Mouse (Mus musculus) megakaryocyte, embryonic 14.5 days (primary cell): ENCODE data around the gene Mybpc3. TPM values are rescaled to one million over a fixed set of nuclear protein-coding genes. Genes with fewer than 3 reads are reported as not detected.
"Not testable (repeated sequence)": the region's sequence is repeated elsewhere in the genome, so short reads cannot be mapped to it uniquely, and the experiment has no call there.

Source experiments
- H3K27me3 ChIP-seq: replicated peaks from 2 replicates; pipeline ENCODE3; 2012; ENCODE audit warnings: inconsistent platforms
- H3K36me3 ChIP-seq: replicated peaks from 2 replicates; pipeline ENCODE3; 2012; ENCODE audit warnings: low read length, inconsistent platforms, mixed read lengths
- H3K4me1 ChIP-seq: 2 replicates; pipeline ENCODE4 v1.6.1; 2012; ENCODE audit warnings: inconsistent platforms
- H3K4me3 ChIP-seq: replicated peaks from 2 replicates; pipeline ENCODE3; 2012; ENCODE audit warnings: moderate library complexity, mild to moderate bottlenecking, inconsistent platforms
- H3K9me3 ChIP-seq: 2 replicates; pipeline ENCODE4 v1.6.1; 2012; ENCODE audit warnings: inconsistent platforms
- FLI1 ChIP-seq: IDR thresholded peaks from 2 replicates; pipeline ENCODE4 v1.6.1; 2012; ENCODE audit warnings: low read length, inconsistent platforms, mixed read lengths
- GATA1 ChIP-seq: IDR thresholded peaks from 3 replicates; pipeline ENCODE4 v1.6.1; 2012; ENCODE audit warnings: mixed read lengths, low read length, inconsistent platforms, borderline replicate concordance
- polyA plus RNA-seq: library from polyadenylated mRNA; stranded (reverse); fragments of >175 nt; gene quantifications from 2 replicates; pipeline ENCODE4 v1.2.3, GENCODE M21; 2012; ENCODE audit warnings: low replicate concordance; ENCODE audit not compliant: insufficient read depth

Mybpc3 gene
- polyA plus RNA-seq, 1 experiment, result 0.20 TPM

DNA sequence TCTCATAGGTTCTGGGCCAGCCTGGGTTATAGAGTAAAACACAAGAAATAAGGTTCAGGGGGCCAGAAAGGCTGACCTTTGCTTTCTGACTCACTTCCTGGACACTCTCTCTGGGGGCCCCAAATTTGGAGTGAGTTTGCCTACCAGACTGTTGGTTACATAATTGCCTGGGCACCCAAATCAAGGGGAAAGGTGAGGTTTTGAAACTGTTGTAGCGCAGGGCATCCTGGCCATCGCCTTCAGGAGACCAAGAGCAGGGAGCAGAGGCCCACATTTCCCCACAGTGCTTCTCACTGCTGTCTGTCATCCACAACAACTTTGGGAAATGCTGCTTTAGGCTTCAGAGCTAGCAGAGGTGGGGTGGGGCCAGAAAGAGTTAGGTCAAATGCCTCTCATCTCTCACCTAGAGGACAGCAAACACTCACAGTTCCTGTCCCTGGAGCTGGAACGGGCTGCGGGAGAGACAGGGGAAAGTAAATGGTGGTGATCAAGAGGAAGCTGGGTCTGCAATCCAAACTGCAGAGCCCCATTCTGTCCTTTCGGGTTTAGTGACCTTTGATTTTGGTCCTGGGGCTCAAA, 8.0 kb upstream of the Mybpc3 start:
- H3K36me3 ChIP-seq, result peaks cover 62% of the 10 kb centered on the region

DNA sequence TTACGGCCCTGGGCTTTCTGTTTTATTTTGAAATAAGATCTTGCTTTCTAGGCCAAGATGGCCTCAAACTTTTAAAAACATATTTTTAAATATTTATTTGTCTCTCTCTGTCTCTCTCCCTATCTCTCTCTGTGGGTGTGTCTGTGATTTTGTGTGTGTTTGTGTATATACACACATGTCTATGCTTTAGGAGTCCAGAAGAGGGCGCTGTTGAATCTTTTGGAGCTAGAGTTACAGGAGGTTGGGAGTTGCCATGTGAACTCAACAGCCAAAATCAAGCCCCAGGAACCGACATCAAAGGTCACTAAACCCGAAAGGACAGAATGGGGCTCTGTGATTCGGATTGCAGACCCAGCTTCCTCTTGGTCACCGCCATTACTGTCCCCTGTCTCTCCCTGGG, 7.5 kb upstream of the Mybpc3 start:
- Histone ChIP-seq H3K4me1 (peaks cover 76% of the 10 kb centered on the region), H3K36me3 (peaks cover 62% of the 10 kb centered on the region), H3K9me3 (no peaks in the 10 kb centered on the region), H3K27me3 (no peaks in the 10 kb centered on the region), H3K4me3 (no peak overlapping the region)
- TF ChIP-seq FLI1 (no peak), GATA1 (no peak)

More for the DNA sequence above, 8.0 kb upstream of the Mybpc3 start:
- TF ChIP-seq GATA1, result no peak
- no peak for TF ChIP-seq FLI1
- Histone ChIP-seq H3K4me3 (no peak overlapping the region), H3K4me1 (peaks cover 77% of the 10 kb centered on the region), H3K27me3 (no peaks in the 10 kb centered on the region), H3K9me3 (no peaks in the 10 kb centered on the region)

DNA sequence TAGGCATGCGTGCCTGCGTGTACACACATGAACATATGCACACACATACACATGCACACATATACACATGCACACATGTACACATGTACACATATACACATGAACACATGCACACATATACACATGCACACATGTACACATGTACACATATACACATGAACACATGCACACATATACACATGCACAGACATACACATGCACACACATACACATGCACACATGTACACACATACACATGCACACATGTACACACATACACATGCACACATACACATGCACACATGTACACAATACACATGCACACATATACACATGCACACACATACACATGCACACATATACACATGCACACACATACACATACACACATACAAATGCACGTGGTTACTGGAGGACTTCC, 6.1 kb upstream of the Mybpc3 start:
- H3K9me3 ChIP-seq, H3K27me3 ChIP-seq: not testable (repeated sequence)
- Histone ChIP-seq H3K36me3 (peaks cover 64% of the 10 kb centered on the region), H3K4me3 (peak overlapping the region; percentile 55), H3K4me1 (peaks cover 72% of the 10 kb centered on the region)

DNA sequence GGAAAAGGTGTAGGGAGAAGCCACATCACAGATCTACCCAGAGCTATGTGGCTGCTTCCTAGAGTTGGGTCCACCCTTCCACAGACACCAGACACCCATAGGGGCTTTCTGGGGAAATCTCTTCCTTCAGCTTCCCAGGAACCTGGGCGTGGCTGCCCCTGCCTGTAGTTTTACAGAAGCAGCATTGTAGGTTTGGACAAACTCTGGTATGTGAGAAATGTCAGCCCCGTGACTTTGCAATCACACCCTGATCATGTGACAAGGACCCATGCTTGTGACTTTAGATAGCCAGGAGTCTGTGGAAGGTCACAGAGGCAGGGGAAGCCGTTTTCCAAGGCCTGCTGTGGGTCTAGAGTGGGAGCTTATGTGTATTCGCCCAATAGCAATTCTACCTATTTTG, 5.5 kb upstream of the Mybpc3 start:
- H3K9me3 ChIP-seq, result no peaks in the 10 kb centered on the region
- no peak overlapping the region for H3K4me3 ChIP-seq
- no peak for TF ChIP-seq FLI1
- TF ChIP-seq GATA1, result no peak
- peaks cover 61% of the 10 kb centered on the region for H3K36me3 ChIP-seq
- H3K4me1 ChIP-seq, result peaks cover 69% of the 10 kb centered on the region
- H3K27me3 ChIP-seq, result peaks cover under 1% of the 10 kb centered on the region

DNA sequence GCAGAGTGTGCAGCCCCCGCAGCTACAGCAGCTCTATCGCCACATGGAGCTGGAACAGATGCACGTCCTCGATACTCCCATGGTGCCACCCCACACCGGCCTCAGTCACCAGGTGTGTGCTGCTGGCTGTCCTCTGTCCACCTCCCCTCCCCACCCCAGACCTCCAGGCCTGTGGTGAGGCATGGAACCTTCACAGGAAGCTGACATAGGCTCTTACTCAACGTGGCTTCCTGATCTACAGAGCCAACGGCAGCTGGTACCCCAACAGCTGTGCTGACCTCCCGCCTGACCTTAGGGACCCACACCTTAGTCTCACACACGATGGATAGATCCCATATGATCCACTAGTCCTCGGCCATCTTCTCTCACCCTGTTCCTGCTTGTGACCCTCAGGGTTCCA, 4.6 kb upstream of the Mybpc3 start:
- Histone ChIP-seq H3K4me3 (peak overlapping the region; percentile 60), H3K36me3 (peaks cover 62% of the 10 kb centered on the region), H3K4me1 (peaks cover 69% of the 10 kb centered on the region)

DNA sequence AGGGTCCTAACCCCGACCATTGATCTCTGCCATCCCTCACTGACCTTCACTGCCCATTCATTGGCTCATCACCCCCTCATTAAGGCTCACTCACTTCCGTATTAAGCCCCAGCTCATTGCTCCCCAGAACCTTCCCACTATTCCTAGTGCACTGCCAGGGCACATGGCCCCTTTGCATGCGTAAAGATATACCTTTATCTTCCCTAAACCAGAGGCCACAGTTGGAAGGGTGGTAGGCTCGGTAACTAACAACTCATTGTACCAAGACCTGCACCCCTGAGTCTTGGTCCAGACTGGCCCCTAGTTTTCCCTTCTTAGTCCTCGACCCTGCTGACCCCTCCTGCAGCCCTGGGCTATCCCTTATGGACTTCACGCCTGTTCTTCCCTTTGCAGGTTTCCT, 4.1 kb upstream of the Mybpc3 start:
- H3K27me3 ChIP-seq, result peaks cover 4% of the 10 kb centered on the region
- H3K9me3 ChIP-seq, result no peaks in the 10 kb centered on the region
- H3K36me3 ChIP-seq, result peaks cover 64% of the 10 kb centered on the region
- H3K4me1 ChIP-seq, result peaks cover 69% of the 10 kb centered on the region
- no peak overlapping the region for H3K4me3 ChIP-seq
- no peak for TF ChIP-seq GATA1
- no peak for TF ChIP-seq FLI1

More for the DNA sequence above, 4.6 kb upstream of the Mybpc3 start:
- TF ChIP-seq FLI1, result no peak
- peaks cover 4% of the 10 kb centered on the region for H3K27me3 ChIP-seq
- no peaks in the 10 kb centered on the region for H3K9me3 ChIP-seq

DNA sequence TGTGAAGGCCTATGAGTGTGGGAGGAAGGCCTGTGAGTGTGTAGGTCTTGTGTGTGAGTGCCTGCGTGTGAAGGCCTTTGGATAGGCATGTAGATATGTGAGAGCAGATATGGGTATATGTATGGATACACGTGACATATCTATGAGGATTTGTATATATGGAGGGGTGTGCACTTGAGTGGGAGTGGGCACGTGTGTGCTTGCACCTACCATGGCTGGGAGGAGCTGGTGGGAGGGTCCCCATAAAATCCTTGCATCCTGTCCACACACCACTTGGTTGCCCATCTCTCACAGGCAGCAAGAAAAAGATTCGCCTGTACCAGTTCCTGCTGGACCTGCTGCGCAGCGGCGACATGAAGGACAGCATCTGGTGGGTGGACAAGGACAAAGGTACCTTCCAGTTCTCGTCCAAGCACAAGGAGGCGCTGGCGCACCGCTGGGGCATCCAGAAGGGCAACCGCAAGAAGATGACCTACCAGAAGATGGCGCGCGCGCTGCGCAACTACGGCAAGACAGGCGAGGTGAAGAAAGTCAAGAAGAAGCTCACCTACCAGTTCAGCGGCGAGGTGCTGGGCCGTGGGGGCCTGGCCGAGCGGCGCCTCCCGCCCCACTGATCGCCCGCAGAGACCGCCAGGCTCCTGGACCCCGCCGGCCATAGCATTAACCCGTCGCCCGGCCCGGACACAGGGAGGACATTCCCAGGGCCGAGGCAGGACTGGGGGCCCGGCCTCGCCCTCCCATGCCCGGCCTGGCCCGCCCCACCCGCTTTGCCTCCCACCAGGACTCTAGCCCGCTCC, 3.0 kb upstream of the Mybpc3 start:
- H3K9me3 ChIP-seq, result no peaks in the 10 kb centered on the region
- TF ChIP-seq FLI1, result no peak
- TF ChIP-seq GATA1, result no peak
- H3K36me3 ChIP-seq, result peaks cover 56% of the 10 kb centered on the region
- H3K4me1 ChIP-seq, result peaks cover 65% of the 10 kb centered on the region
- H3K4me3 ChIP-seq, result no peak overlapping the region
- H3K27me3 ChIP-seq, result peaks cover 13% of the 10 kb centered on the region

DNA sequence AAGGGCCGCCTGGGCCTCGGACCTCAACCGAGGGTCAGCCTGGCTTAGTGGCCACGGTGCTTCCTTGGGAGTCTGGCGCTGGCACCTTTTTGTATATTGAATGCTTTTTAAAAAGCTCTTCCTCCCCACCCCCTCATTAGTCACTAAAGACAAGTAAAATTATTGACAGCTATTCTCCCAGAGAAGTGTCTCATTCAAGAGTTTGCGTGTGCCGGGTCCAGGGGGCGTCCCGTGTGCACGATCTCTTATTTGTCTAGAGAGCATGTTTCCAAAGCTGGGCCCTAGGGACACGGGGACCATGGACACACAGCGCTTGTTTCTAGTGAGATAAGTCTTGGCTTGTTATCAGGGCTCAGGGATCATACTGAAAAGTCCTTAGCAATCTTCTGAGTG, 2.4 kb upstream of the Mybpc3 start:
- peaks cover 52% of the 10 kb centered on the region for H3K36me3 ChIP-seq
- peaks cover 63% of the 10 kb centered on the region for H3K4me1 ChIP-seq
- no peaks in the 10 kb centered on the region for H3K9me3 ChIP-seq
- no peak for TF ChIP-seq FLI1
- no peak for TF ChIP-seq GATA1
- H3K4me3 ChIP-seq, result no peak overlapping the region
- peaks cover 18% of the 10 kb centered on the region for H3K27me3 ChIP-seq

DNA sequence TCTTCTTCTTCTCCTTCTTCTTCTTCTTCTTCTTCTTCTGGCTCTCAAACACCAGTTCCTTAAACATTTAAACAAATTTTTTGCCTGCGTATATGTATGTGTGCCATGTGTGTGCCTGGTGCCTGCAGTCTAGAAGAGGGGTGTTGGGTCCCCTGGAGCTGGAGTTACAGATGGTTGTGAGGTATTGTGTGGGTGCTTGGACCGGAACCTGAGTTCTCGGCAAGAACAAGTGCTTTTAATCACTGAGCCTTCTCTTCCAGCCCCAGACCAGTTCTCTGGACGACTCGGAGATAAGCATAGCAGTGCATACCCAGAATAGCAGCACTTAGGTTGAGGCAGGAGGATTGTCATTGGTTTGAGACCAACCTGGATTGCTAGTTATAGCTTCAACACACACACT, 1.1 kb upstream of the Mybpc3 start:
- Histone ChIP-seq H3K4me1 (peaks cover 57% of the 10 kb centered on the region), H3K27me3 (peaks cover 30% of the 10 kb centered on the region), H3K4me3 (no peak overlapping the region), H3K36me3 (peaks cover 43% of the 10 kb centered on the region), H3K9me3 (no peaks in the 10 kb centered on the region)
- no peak for TF ChIP-seq FLI1
- TF ChIP-seq GATA1, result no peak

DNA sequence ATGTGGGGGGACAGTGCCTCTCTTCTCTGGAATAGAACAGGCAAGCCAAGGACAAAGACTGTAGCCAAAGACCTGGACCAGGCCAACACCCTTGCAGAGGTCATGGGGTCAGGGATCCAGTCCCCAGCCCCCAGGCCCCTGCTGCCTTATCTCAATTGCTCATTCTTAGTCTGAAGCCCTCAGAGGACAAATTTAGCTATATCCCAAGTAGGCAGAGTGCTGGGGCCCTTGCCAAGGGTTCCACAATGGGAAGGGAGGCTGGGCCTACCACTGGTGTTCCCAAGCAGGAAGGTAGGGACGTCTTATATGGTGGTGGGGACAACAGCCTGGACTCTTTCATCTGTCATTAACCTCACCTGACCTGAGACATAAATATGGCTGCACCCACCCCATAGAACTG, 703 bp downstream of the Mybpc3 start:
- Histone ChIP-seq H3K36me3 (peaks cover 31% of the 10 kb centered on the region), H3K4me1 (peaks cover 46% of the 10 kb centered on the region), H3K9me3 (no peaks in the 10 kb centered on the region), H3K4me3 (no peak overlapping the region), H3K27me3 (peaks cover 47% of the 10 kb centered on the region)
- TF ChIP-seq FLI1, result no peak
- no peak for TF ChIP-seq GATA1

DNA sequence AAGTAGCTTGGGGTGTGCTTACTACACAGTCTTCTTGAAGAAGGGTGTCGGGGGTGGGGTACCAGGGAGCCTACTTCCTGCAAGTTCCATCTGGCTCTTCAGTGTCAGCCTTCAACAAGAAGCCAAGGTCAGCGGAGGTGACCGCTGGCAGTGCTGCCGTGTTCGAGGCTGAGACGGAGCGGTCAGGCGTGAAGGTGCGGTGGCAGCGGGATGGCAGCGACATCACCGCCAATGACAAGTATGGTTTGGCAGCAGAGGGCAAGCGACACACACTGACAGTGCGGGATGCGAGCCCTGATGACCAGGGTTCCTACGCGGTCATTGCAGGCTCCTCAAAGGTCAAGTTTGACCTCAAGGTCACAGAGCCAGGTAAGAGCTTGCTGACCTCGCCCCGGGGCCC, 1.1 kb downstream of the Mybpc3 start:
- Histone ChIP-seq H3K4me1 (peaks cover 42% of the 10 kb centered on the region), H3K36me3 (peaks cover 27% of the 10 kb centered on the region), H3K27me3 (peaks cover 49% of the 10 kb centered on the region), H3K9me3 (no peaks in the 10 kb centered on the region), H3K4me3 (peak overlapping the region; percentile 29)
- TF ChIP-seq FLI1, result no peak
- TF ChIP-seq GATA1, result no peak
